Mouse (Mus musculus) heart, adult 18-20 months (tissue): Measurements from ENCODE around the gene Lama4. TPM values are rescaled to one million over a fixed set of nuclear protein-coding genes. Genes with fewer than 3 reads are reported as not detected.

Experiments
- total RNA-seq, 2 experiments: library from RNA; stranded (reverse); gene quantifications; 2 replicates each; pipeline ENCODE4 v1.2.3; 2021

Gene Lama4
- total RNA-seq, 2 experiments from 2014 or later, result 47.2 to 52.0 TPM

Other genes starting within 250 kb of the Lama4 start
- gene Rfpl4b, start 143.7 kb upstream of the Lama4 start, total RNA-seq, result not detected
- 1 to 10 TPM; 6.3 to 6.7 TPM for gene Fam229b, start 168.4 kb downstream of the Lama4 start, total RNA-seq
- gene Tube1, start 168.5 kb downstream of the Lama4 start, total RNA-seq, result under 1 TPM; 0.60 to 0.77 TPM
- gene Ccn6, start 198.3 kb downstream of the Lama4 start, total RNA-seq, result not detected